In genomic region chr6:134792141-134793045, GRCm38 (mm10) we compare ENCODE assay signal across 8 mouse cellular contexts. TPM values are rescaled to one million over a fixed set of nuclear protein-coding genes. Genes with fewer than 3 reads are reported as not detected.
DNase-seq lines count a peak whose midpoint lies in the region; ATAC-seq and TF ChIP-seq lines count a peak whose summit lies in the region.

Gene Dusp16, minus strand, starts transcription at chr6:134792625.

- peaks cover 13% of the 10 kb centered on the region for H3K79me3 ChIP-seq in C2C12 (ENCODE audit: low read depth)

- H3K9ac ChIP-seq in limb, embryonic 13.5 days = peak within 1 kb of the TSS; percentile 92
- H3K9ac ChIP-seq in midbrain, embryonic 15.5 days = peak within 1 kb of the TSS; percentile 52

- peaks cover 46% of the 10 kb centered on the region for H3K79me2 ChIP-seq in C2C12 (ENCODE audit: control insufficient read depth, insufficient read depth)

- H3K4me3 ChIP-seq in C2C12 (ENCODE audit: insufficient read depth, poor library complexity, severe bottlenecking) = peak within 1 kb of the TSS; percentile 86
- peak within 1 kb of the TSS; percentile 97 for H3K4me3 ChIP-seq in embryonic fibroblast, embryonic 13.5 days (ENCODE audit: insufficient read depth, low read length)
- H3K4me3 ChIP-seq in limb, embryonic 13.5 days = peak within 1 kb of the TSS; percentile 76
- H3K4me3 ChIP-seq in midbrain, embryonic 15.5 days = peak within 1 kb of the TSS; percentile 61

- no peaks in the 10 kb centered on the region for H3K4me1 ChIP-seq in embryonic fibroblast, embryonic 13.5 days (ENCODE audit: control insufficient read depth, insufficient read depth, low read length)
- H3K4me1 ChIP-seq in limb, embryonic 13.5 days = peaks cover 13% of the 10 kb centered on the region
- peaks cover 13% of the 10 kb centered on the region for H3K4me1 ChIP-seq in midbrain, embryonic 15.5 days

- no peak for TF ChIP-seq CTCF in C2C12 (IDR thresholded peaks at IDR 0.05; ENCODE audit: control insufficient read depth, insufficient read depth, insufficient read length)
- no peak for TF ChIP-seq CTCF in embryonic fibroblast, embryonic 13.5 days (IDR thresholded peaks at IDR 0.05; ENCODE audit: borderline replicate concordance, insufficient read depth, low read length)

- H3K9me3 ChIP-seq in limb, embryonic 13.5 days = no peaks in the 10 kb centered on the region
- no peaks in the 10 kb centered on the region for H3K9me3 ChIP-seq in midbrain, embryonic 15.5 days

- peak; percentile 88 for ATAC-seq in limb, embryonic 13.5 days (ENCODE audit: low FRiP score, low read depth)
- ATAC-seq in midbrain, embryonic 15.5 days (replicated peaks) = peak; percentile 86

- H3ac ChIP-seq in C2C12 (ENCODE audit: control insufficient read depth, insufficient read length, low read depth) = peak within 1 kb of the TSS; percentile 100

- H3K27ac ChIP-seq in embryonic fibroblast, embryonic 13.5 days (ENCODE audit: insufficient read depth, low read length) = peak within 1 kb of the TSS; percentile 74
- H3K27ac ChIP-seq in limb, embryonic 13.5 days = peak within 1 kb of the TSS; percentile 97
- H3K27ac ChIP-seq in midbrain, embryonic 15.5 days = peak within 1 kb of the TSS; percentile 70

- peak within 1 kb of the TSS; percentile 76 for H3K4me2 ChIP-seq in limb, embryonic 13.5 days (replicated peaks)
- H3K4me2 ChIP-seq in midbrain, embryonic 15.5 days = peak within 1 kb of the TSS; percentile 92

- under 1% methylated on average over 69 of the region's 108 CpGs for WGBS in limb, embryonic 13.5 days
- 1% methylated on average over 79 of the region's 108 CpGs for WGBS in midbrain, embryonic 15.5 days

- no peaks in the 10 kb centered on the region for H3K27me3 ChIP-seq in C2C12 (ENCODE audit: control insufficient read depth, insufficient read depth, insufficient read length)
- H3K27me3 ChIP-seq in limb, embryonic 13.5 days = 0 out of 2 replicates have a peak, but pooled peaks cover 3% of the 10 kb centered on the region
- H3K27me3 ChIP-seq in midbrain, embryonic 15.5 days (replicated peaks) = no peaks in the 10 kb centered on the region

- peak; percentile 34; the same call in 1 of the 2 replicates for TF ChIP-seq POLR2A in embryonic fibroblast, embryonic 13.5 days (IDR thresholded peaks at IDR 0.05; ENCODE audit: low read depth, low read length)

- H3K36me3 ChIP-seq in C2C12 (ENCODE audit: control insufficient read depth, insufficient read depth) = no peaks in the 10 kb centered on the region
- H3K36me3 ChIP-seq in limb, embryonic 13.5 days = no peaks in the 10 kb centered on the region
- H3K36me3 ChIP-seq in midbrain, embryonic 15.5 days (replicated peaks) = no peaks in the 10 kb centered on the region

- peak; percentile 97 for DNase-seq in brain, adult 2 months (ENCODE audit: low read depth, low spot score)
- DNase-seq in heart, adult 9 months (ENCODE audit: low spot score in 2 of 2) = peak; percentile 93 to 96
- DNase-seq in kidney, adult 9 months = peak; percentile 97
- peak; percentile 64 to 81 for DNase-seq in spleen, postnatal 10 days (ENCODE audit: low spot score in 2 of 2)

TF ChIP-seq in C2C12, 6 proteins besides CTCF, POLR2A, EP300 and RAD21:
- TF ChIP-seq MAX (IDR thresholded peaks at IDR 0.05) (no peak), CEBPB (IDR thresholded peaks at IDR 0.05; ENCODE audit: low read depth) (no peak), FOSL1 (IDR thresholded peaks at IDR 0.05; ENCODE audit: insufficient read depth, low read length, poor library complexity, severe bottlenecking) (no peak), MYOD1 (IDR thresholded peaks at IDR 0.05; ENCODE audit: control insufficient read depth, insufficient read length, low read depth) (no peak), USF1 (IDR thresholded peaks at IDR 0.05; ENCODE audit: low read depth) (no peak), MYOG (IDR thresholded peaks at IDR 0.05; ENCODE audit: control insufficient read depth, extremely low read depth, insufficient read length) (no peak)

RNA-seq across cellular contexts. Expression of gene Dusp16, which starts in this region (rescaled TPM):
- polyA plus RNA-seq in C2C12 (2012; fragmentation: generic; extraction: Trizol) = 3.3 TPM
- 16.9 and 21.0 TPM in 2 replicates for polyA plus RNA-seq in embryonic fibroblast, embryonic 13.5 days (2011; ENCODE audit: insufficient read length, low read depth, missing spikeins)
- polyA plus RNA-seq in limb, embryonic 13.5 days (2015; fragmentation: Nextera tagmentation; extraction: Ambion mirVana) = 16.8 and 17.1 TPM in 2 replicates
- polyA plus RNA-seq in midbrain, embryonic 15.5 days (2015; fragmentation: Nextera tagmentation; extraction: Ambion mirVana) = 4.4 and 5.4 TPM in 2 replicates

Comparison
In these comparisons a context has a peak if more than half of its experiments do, and no peak if none do; other contexts are left out.
1. Peak in every context shown above with its lines: DNase-seq, ATAC-seq, H3K4me3 ChIP-seq and H3K27ac ChIP-seq.